Mouse (Mus musculus): ENCODE measurements around the gene Erg28.

Gene Erg28

DNA sequence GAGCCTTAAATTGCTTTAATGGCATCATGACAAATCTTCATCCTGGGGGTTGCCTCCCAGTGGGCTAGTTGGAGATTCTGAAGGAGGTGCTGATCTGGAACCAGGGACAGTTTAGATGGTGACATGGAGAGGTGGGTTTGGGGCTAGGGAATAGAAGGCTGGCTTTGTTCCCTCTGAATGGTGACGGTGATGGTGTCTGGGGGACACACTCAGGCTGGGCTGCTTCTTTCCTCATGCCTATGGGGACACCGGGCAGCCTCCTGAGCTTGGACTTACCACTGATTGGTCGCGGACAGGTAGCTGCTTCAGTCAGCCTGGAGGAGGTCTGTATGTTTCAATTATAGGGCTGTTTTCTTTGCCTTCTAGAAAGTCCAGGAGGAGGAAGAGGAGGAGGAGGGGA is 12.7 kb downstream of the Erg28 start:
- no peak for DNase-seq

GRCm38 (mm10) chr12:85810959-85811358 is 13.4 kb downstream of the Erg28 start:
- no peak for DNase-seq

GRCm38 (mm10) chr12:85809726-85810125 is 14.6 kb downstream of the Erg28 start:
- DNase-seq: no peak

DNA sequence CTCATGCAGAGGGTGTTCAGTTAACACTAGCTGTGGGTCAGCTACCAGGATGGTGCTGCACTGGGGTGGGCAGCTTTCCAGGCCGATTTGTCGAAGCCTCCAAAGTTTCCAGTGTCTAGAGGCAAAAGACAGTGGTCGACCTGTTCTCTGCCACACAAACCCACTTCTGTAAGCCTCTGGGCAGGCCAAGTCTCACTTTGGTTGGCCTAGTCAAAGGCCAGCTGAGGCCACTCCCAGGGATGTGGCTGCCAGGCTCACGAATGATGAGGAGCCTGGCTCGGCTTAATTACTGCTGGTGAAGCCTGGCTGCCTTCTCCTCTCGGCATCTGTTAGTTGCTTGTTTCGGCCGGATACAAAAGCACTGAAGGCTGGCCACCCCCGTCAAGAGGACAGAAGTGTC is 24.3 kb downstream of the Erg28 start:
- DNase-seq: no peak

- no peak for DNase-seq
These were observed 28.8 kb downstream of the Erg28 start for GRCm38 (mm10) chr12:85795551-85795950.

- DNase-seq: no peak
These were observed 30.3 kb downstream of the Erg28 start for GRCm38 (mm10) chr12:85794094-85794493.

GRCm38 (mm10) chr12:85792821-85793346 is 31.5 kb downstream of the Erg28 start:
- DNase-seq: no peak

- no peak for DNase-seq
These were observed 32.2 kb downstream of the Erg28 start for GRCm38 (mm10) chr12:85792158-85792557.

GRCm38 (mm10) chr12:85784916-85785815 is 39.2 kb downstream of the Erg28 start:
- no peak for DNase-seq

- no peak for DNase-seq
These were observed 42.7 kb downstream of the Erg28 start for GRCm38 (mm10) chr12:85781606-85782005.

- DNase-seq: no peak
These were observed 44.6 kb downstream of the Erg28 start for GRCm38 (mm10) chr12:85779707-85780106.

DNA sequence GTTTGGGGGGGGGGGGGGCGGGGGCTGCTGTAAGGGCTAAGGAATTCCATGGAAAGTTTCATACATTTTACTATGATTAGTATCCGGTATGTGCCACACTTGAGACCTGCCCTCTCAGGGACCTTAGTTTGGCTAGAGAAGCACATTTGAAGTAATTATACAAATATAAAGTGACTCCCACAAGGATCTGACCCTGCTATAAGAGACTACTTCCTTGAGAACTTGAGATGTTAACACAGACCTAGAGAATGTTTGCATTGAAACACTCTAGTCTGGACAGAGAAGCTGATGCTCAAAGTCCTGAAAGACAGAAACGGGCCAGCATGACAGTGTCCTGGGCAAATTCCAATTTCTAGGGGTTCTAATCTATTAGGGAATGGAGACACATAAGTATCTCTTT is 45.4 kb downstream of the Erg28 start:
- DNase-seq: no peak

- DNase-seq: no peak
These were observed 53.0 kb downstream of the Erg28 start for GRCm38 (mm10) chr12:85771356-85771755.

GRCm38 (mm10) chr12:85767750-85768149 is 56.6 kb downstream of the Erg28 start:
- DNase-seq: no peak

DNA sequence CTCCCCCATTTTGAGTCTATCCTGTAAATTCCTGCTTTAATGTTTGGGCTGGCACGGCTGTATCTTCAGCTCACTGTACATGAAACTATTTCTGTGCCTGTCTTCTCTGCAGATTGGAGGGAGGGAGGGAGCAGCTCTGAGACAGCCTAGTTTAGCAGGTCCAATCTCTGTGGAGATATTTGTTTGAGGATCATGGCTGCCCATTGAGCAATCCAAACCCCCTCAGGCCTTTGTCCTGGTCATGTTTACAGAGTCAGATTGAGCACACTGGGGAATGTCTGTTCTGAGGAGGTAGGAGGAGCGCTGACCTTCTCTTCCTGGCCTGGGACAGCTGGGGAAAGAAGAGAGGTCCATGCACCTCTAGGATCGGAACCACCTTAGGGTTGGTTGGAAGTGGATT is 58.1 kb downstream of the Erg28 start:
- no peak for DNase-seq

Data from cerebellum, adult 9-10 months (tissue).